Mouse (Mus musculus) hindlimb bud, embryonic 11.5 days (tissue): ENCODE results near the gene Ulk2.
A peak's percentile ranks its signal among the peaks of the same experiment; 100 is the strongest.
"Not testable (repeated sequence)": the region's sequence is repeated elsewhere in the genome, so short reads cannot be mapped to it uniquely, and the experiment has no call there.

ENCODE experiments used
- DNase-seq: peaks from one replicate; pipeline ENCODE4 v3.0.0-alpha.2; 2012; ENCODE audit warnings: low read depth, low spot score; ENCODE audit errors: extremely low spot score

Gene Ulk2

GRCm38 (mm10) chr11:61854988-61855411 is at the start of gene Ulk2:
TSS of gene Ulk2 (minus strand) at chr11:61855073.
- peak; percentile 44 for DNase-seq

GRCm38 (mm10) chr11:61882183-61882582 is 27.3 kb upstream of the Ulk2 start:
- no peak for DNase-seq

GRCm38 (mm10) chr11:61879921-61880320 is 25.0 kb upstream of the Ulk2 start:
- DNase-seq: no peak

- DNase-seq: no peak
Observed at GRCm38 (mm10) chr11:61871881-61872280, 17.0 kb upstream of the Ulk2 start.

- DNase-seq: no peak
Observed at GRCm38 (mm10) chr11:61866856-61867255, 12.0 kb upstream of the Ulk2 start.

GRCm38 (mm10) chr11:61861781-61862547 is 7.1 kb upstream of the Ulk2 start:
- DNase-seq: no peak

GRCm38 (mm10) chr11:61859316-61859715 is 4.4 kb upstream of the Ulk2 start:
- no peak for DNase-seq

- no peak for DNase-seq
Observed at GRCm38 (mm10) chr11:61855539-61855938, 666 bp upstream of the Ulk2 start.

GRCm38 (mm10) chr11:61854211-61854987 is 474 bp downstream of the Ulk2 start:
- DNase-seq: no peak

GRCm38 (mm10) chr11:61853659-61854058 is 1.2 kb downstream of the Ulk2 start:
- DNase-seq: peak; percentile 30

GRCm38 (mm10) chr11:61852916-61853315 is 2.0 kb downstream of the Ulk2 start:
- DNase-seq: no peak

- no peak for DNase-seq
Observed at GRCm38 (mm10) chr11:61851195-61851594, 3.7 kb downstream of the Ulk2 start.

GRCm38 (mm10) chr11:61840663-61841062 is 14.2 kb downstream of the Ulk2 start:
- not testable (repeated sequence) for DNase-seq

GRCm38 (mm10) chr11:61839940-61840339 is 14.9 kb downstream of the Ulk2 start:
- no peak for DNase-seq

GRCm38 (mm10) chr11:61839182-61839581 is 15.7 kb downstream of the Ulk2 start:
- DNase-seq: no peak

- DNase-seq: no peak
Observed at GRCm38 (mm10) chr11:61809793-61810192, 45.1 kb downstream of the Ulk2 start.

- no peak for DNase-seq
Observed at GRCm38 (mm10) chr11:61808551-61809117, 46.2 kb downstream of the Ulk2 start.

GRCm38 (mm10) chr11:61793441-61793840 is 61.4 kb downstream of the Ulk2 start:
- no peak for DNase-seq

GRCm38 (mm10) chr11:61788550-61788949 is 66.3 kb downstream of the Ulk2 start:
- no peak for DNase-seq

GRCm38 (mm10) chr11:61782526-61782925 is 72.3 kb downstream of the Ulk2 start:
- DNase-seq: not testable (repeated sequence)

- DNase-seq: no peak
Observed at GRCm38 (mm10) chr11:61774551-61775149, 80.2 kb downstream of the Ulk2 start.
